Mouse (Mus musculus) testis, adult 2 months (tissue): ENCODE data around the gene Usp24.

ENCODE experiments used
- CTCF ChIP-seq: fragments of 200-500 bp; IDR thresholded peaks from 2 replicates; pipeline ENCODE4 v1.5.1; 2012; ENCODE audit warnings: low read depth, mild to moderate bottlenecking, inconsistent platforms, low read length, moderate library complexity; ENCODE audit not compliant: control insufficient read depth, insufficient read depth, insufficient replicate concordance
- POLR2A ChIP-seq: fragments of 200-500 bp; IDR thresholded peaks from 2 replicates; pipeline ENCODE4 v1.6.1; 2012; ENCODE audit warnings: low read depth, mild to moderate bottlenecking, inconsistent platforms, low read length, moderate library complexity; ENCODE audit not compliant: control insufficient read depth

- TF ChIP-seq CTCF: no peak
- no peak for TF ChIP-seq POLR2A
These were observed 138.5 kb downstream of the Usp24 start for GRCm38 (mm10) chr4:106454541-106454940.
